13 mouse cellular contexts compared by ENCODE assay signal in genomic region chr4:148928316-148928715, GRCm38 (mm10).
DNase-seq lines count a peak whose midpoint lies in the region; ATAC-seq lines count a peak whose summit lies in the region.
"Had no signal": no experiment of that assay in that cellular context is flagged by ENCODE, and none has a peak within 500 bp of the region (broad histone marks: within the 10 kb centered on the region; RNA-seq: fewer than 3 reads in every experiment).

No protein-coding gene starts in this region.

- H3K4me3 ChIP-seq in kidney, embryonic 14.5 days (ENCODE audit: low read length) = no peak overlapping the region
- no peak overlapping the region for H3K4me3 ChIP-seq in midbrain, embryonic 11.5 days (ENCODE audit: low read depth, low read length)
- H3K4me3 ChIP-seq: erythroblast, embryonic 14.5 days; hindbrain, embryonic 15.5 days; limb, embryonic 13.5 days; megakaryocyte, embryonic 14.5 days had no signal

- H3K4me1 ChIP-seq in kidney, embryonic 14.5 days (ENCODE audit: control insufficient read depth, insufficient read depth, low read length) = peaks cover 49% of the 10 kb centered on the region
- H3K4me1 ChIP-seq in midbrain, embryonic 11.5 days (ENCODE audit: control insufficient read depth, insufficient read depth, low read length) = peaks cover 18% of the 10 kb centered on the region

- no peak overlapping the region for H3K27ac ChIP-seq in kidney, embryonic 14.5 days (ENCODE audit: low read depth, low read length)
- H3K27ac ChIP-seq in midbrain, embryonic 11.5 days (ENCODE audit: low read depth, low read length) = no peak overlapping the region
- H3K27ac ChIP-seq: hindbrain, embryonic 15.5 days; limb, embryonic 13.5 days had no signal

- 66% methylated on average over 9 of the region's 9 CpGs for WGBS in kidney, embryonic 14.5 days
- WGBS in midbrain, embryonic 11.5 days = 78% methylated on average over 9 of the region's 9 CpGs

- H3K4me2 ChIP-seq in kidney, embryonic 14.5 days (replicated peaks; ENCODE audit: low read depth, low read length) = no peak overlapping the region
- H3K4me2 ChIP-seq in midbrain, embryonic 11.5 days = no peak overlapping the region
- H3K4me2 ChIP-seq: hindbrain, embryonic 15.5 days; limb, embryonic 13.5 days had no signal

- H3K36me3 ChIP-seq in kidney, embryonic 14.5 days (ENCODE audit: control insufficient read depth, insufficient read depth, low read length) = peaks cover 1% of the 10 kb centered on the region; the same call in 1 of the 2 replicates
- H3K36me3 ChIP-seq in midbrain, embryonic 11.5 days (ENCODE audit: control insufficient read depth, insufficient read depth, low read length) = no peaks in the 10 kb centered on the region
- H3K36me3 ChIP-seq: hindbrain, embryonic 15.5 days; limb, embryonic 13.5 days had no signal

- H3K27me3 ChIP-seq in kidney, embryonic 14.5 days (ENCODE audit: control insufficient read depth, insufficient read depth, low read length) = peaks cover 9% of the 10 kb centered on the region
- H3K27me3 ChIP-seq in midbrain, embryonic 11.5 days (ENCODE audit: control insufficient read depth, insufficient read depth, low read length) = peaks cover 76% of the 10 kb centered on the region

- no peak overlapping the region for H3K9ac ChIP-seq in kidney, embryonic 14.5 days (ENCODE audit: low read depth, low read length)
- no peak overlapping the region for H3K9ac ChIP-seq in midbrain, embryonic 11.5 days (ENCODE audit: low read length)
- H3K9ac ChIP-seq: hindbrain, embryonic 15.5 days; limb, embryonic 13.5 days had no signal

- peak; percentile 71 for DNase-seq in adrenal gland, postnatal 10 days
- DNase-seq in adrenal gland, adult 8-10 months = no peak
- peak; percentile 79 for DNase-seq in kidney, adult 11 months
- peak; percentile 55 for DNase-seq in MN1 (ENCODE audit: low spot score)
- peak; percentile 67 for DNase-seq in kidney, postnatal 10 days
- DNase-seq in midbrain, embryonic 11.5 days (ENCODE audit: low spot score, missing footprints) = no peak
- DNase-seq in spleen, adult 12 weeks (ENCODE audit: low spot score) = no peak
- DNase-seq: retina, postnatal 1 day had no signal

- H3K9me3 ChIP-seq in kidney, embryonic 14.5 days (ENCODE audit: control insufficient read depth, low read length) = no peaks in the 10 kb centered on the region
- H3K9me3 ChIP-seq in midbrain, embryonic 11.5 days (ENCODE audit: control insufficient read depth, low read length) = no peaks in the 10 kb centered on the region
- H3K9me3 ChIP-seq: hindbrain, embryonic 15.5 days; limb, embryonic 13.5 days; megakaryocyte, embryonic 14.5 days had no signal

- ATAC-seq in kidney, embryonic 14.5 days (ENCODE audit: low FRiP score, low TSS enrichment) = no peak
- no peak for ATAC-seq in midbrain, embryonic 11.5 days (ENCODE audit: low FRiP score)

Comparison
In these comparisons a context has a peak if more than half of its experiments do, and no peak if none do; other contexts are left out.
1. DNase-seq: peak in adrenal gland, postnatal 10 days (single experiment), kidney, adult 11 months (single experiment), MN1 (single experiment) and kidney, postnatal 10 days (single experiment); none in adrenal gland, adult 8-10 months (single experiment), midbrain, embryonic 11.5 days (single experiment) and spleen, adult 12 weeks (single experiment).